Mouse (Mus musculus) lung, embryonic 14.5 days (tissue): ENCODE data around the gene Padi1. TPM values are rescaled to one million over a fixed set of nuclear protein-coding genes. Genes with fewer than 3 reads are reported as not detected.

Experiments
- ATAC-seq: fragments of 200-750 bp; cut with Nextera tagmentation; 2 replicates; pipeline ENCODE4 v1.8.0; 2017; ENCODE audit warnings: mild to moderate bottlenecking, moderate TSS enrichment, moderate library complexity; ENCODE audit not compliant: insufficient read depth
- DNase-seq: peaks from one replicate; pipeline ENCODE4 v3.0.0-alpha.2; 2015
- H3K27ac ChIP-seq: fragments of 300-500 bp; sonication (generic); 2 replicates; pipeline ENCODE4 v1.5.1; 2014; ENCODE audit warnings: low read depth, mild to moderate bottlenecking, moderate library complexity
- H3K27me3 ChIP-seq: fragments of 300-500 bp; sonication (generic); 2 replicates; pipeline ENCODE4 v1.6.1; 2014; ENCODE audit warnings: low read length, control low read depth; ENCODE audit not compliant: insufficient read depth
- H3K36me3 ChIP-seq: fragments of 300-500 bp; sonication (generic); 2 replicates; pipeline ENCODE4 v1.6.1; 2014; ENCODE audit warnings: control low read depth; ENCODE audit not compliant: insufficient read depth
- H3K4me1 ChIP-seq: fragments of 300-500 bp; sonication (generic); 2 replicates; pipeline ENCODE4 v1.6.1; 2014; ENCODE audit warnings: antibody characterized with exemption, control low read depth; ENCODE audit not compliant: insufficient read depth
- H3K4me2 ChIP-seq: fragments of 300-500 bp; sonication (generic); 2 replicates; pipeline ENCODE4 v1.6.1; 2014; ENCODE audit warnings: mild to moderate bottlenecking
- H3K4me3 ChIP-seq: fragments of 300-500 bp; sonication (generic); 2 replicates; pipeline ENCODE4 v1.5.1; 2014; ENCODE audit warnings: low read depth, low read length
- H3K9ac ChIP-seq: fragments of 300-500 bp; sonication (generic); 2 replicates; pipeline ENCODE4 v1.6.1; 2014
- H3K9me3 ChIP-seq: fragments of 300-500 bp; sonication (generic); 2 replicates; pipeline ENCODE4 v1.6.1; 2016; ENCODE audit warnings: low read depth, low read length, control low read depth
- CTCF ChIP-seq: IDR thresholded peaks from 2 replicates; pipeline ENCODE4 v1.5.1; 2016; ENCODE audit warnings: antibody characterized with exemption, low read depth
- WGBS: fragments of 180-500 bp; shearing (Covaris S2); extraction: QIAGEN DNeasy Blood & Tissue Kit; methylation state at CpG from one replicate; pipeline ENCODE4 v1.1.7; 2014; 5-methylcytosine and 5-hydroxymethylcytosine counted together
- polyA plus RNA-seq: library from polyadenylated mRNA; unstranded; fragments of >200 nt; fragmentation: Nextera tagmentation; extraction: Ambion mirVana; gene quantifications from 2 replicates; pipeline ENCODE4 v1.2.1, GENCODE M21; 2014

Gene Padi1
- polyA plus RNA-seq, 1 experiment from 2014 or later: 0.11 TPM

DNA sequence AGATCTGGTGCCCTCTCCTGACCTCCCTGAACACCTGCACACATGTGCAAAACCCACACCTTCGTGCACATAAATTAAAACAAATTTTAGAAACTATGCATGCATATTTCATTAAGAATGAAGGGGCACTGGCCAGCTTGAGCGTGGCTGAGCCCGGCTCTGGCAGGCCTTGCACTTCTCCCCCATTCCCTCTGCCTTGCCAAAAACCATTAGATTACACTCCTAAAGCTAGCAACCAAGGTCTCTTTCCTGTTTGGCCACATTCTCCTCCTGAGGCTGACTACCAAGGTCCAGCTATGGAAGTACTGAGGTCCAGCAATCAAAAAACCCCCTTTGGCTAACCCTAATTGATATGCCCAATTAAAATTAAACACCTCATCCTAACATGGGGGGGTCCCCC, 48.8 kb downstream of the Padi1 start:
- TF ChIP-seq CTCF: no peak; the same call in 1 of the 2 replicates
- Histone ChIP-seq H3K27me3 (no peaks in the 10 kb centered on the region), H3K4me2 (no peak overlapping the region), H3K4me3 (no peak overlapping the region), H3K36me3 (no peaks in the 10 kb centered on the region), H3K27ac (no peak overlapping the region), H3K4me1 (no peaks in the 10 kb centered on the region), H3K9me3 (no peaks in the 10 kb centered on the region), H3K9ac (no peak overlapping the region)
- DNase-seq (no peak), ATAC-seq (no peak)
- 77% methylated on average over 3 of the region's 3 CpGs for WGBS

GRCm38 (mm10) chr4:140794678-140795077, 50.9 kb downstream of the Padi1 start:
- Histone ChIP-seq H3K27ac (no peak overlapping the region), H3K36me3 (no peaks in the 10 kb centered on the region), H3K4me3 (no peak overlapping the region), H3K4me1 (no peaks in the 10 kb centered on the region), H3K9me3 (no peaks in the 10 kb centered on the region), H3K9ac (no peak overlapping the region), H3K27me3 (no peaks in the 10 kb centered on the region), H3K4me2 (no peak overlapping the region)
- ATAC-seq (peak; percentile 64; the same call in 1 of the 2 replicates), DNase-seq (peak; percentile 56)
- no peak for TF ChIP-seq CTCF
- 50% methylated on average over 9 of the region's 9 CpGs for WGBS

DNA sequence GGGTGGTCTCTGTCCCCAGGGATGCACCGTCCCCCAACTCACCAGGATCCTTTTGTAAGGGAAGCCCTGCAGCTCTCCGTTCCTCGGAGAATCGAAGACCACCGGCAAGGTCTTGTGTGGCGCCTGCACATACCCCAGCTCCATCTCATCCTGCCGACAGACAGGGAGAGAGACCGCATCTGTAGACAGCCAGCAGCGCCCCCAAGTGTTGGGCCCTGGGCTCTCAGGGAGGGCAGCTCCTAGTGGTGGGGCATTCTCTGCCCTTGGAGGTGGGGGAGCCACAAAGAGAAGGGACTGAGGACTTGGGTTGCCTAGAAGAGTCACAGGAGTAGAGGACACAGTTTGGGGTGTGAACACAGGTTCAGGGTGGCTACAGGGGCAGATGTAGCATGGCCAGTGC, 51.8 kb downstream of the Padi1 start:
- Histone ChIP-seq H3K36me3 (no peaks in the 10 kb centered on the region), H3K9me3 (no peaks in the 10 kb centered on the region), H3K4me3 (no peak overlapping the region), H3K9ac (no peak overlapping the region), H3K4me2 (no peak overlapping the region), H3K27ac (no peak overlapping the region), H3K4me1 (no peaks in the 10 kb centered on the region), H3K27me3 (no peaks in the 10 kb centered on the region)
- ATAC-seq (no peak), DNase-seq (no peak)
- WGBS: 52% methylated on average over 9 of the region's 9 CpGs
- TF ChIP-seq CTCF: peak; percentile 27

DNA sequence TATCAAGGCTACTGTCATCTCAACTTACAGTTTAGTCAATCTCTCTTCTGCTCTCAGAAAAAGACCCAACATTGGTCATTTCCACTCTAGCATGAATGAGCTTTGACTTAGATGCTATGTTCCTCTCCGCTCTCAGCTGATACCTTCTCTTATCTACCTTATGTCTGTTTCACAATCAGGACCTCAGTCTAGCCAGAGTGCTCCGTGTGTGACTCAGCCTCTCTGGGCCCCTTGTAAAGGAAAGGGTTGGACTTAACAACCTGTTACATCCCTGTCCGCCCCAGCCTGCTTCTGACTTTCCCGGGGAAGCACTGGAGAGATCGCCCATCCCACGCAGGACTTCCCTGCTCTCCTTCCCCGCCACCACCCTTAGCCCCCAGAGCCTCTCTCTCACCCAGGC, 53.0 kb downstream of the Padi1 start:
- H3K4me2 ChIP-seq: no peak overlapping the region
- H3K9me3 ChIP-seq: no peaks in the 10 kb centered on the region
- no peak for ATAC-seq
- H3K4me3 ChIP-seq: no peak overlapping the region
- DNase-seq: no peak
- H3K4me1 ChIP-seq: no peaks in the 10 kb centered on the region
- TF ChIP-seq CTCF: no peak
- WGBS: 83% methylated on average over 7 of the region's 7 CpGs
- H3K27ac ChIP-seq: no peak overlapping the region
- no peaks in the 10 kb centered on the region for H3K36me3 ChIP-seq
- no peaks in the 10 kb centered on the region for H3K27me3 ChIP-seq
- no peak overlapping the region for H3K9ac ChIP-seq

- no peak overlapping the region for H3K4me3 ChIP-seq
- no peak overlapping the region for H3K9ac ChIP-seq
- no peak for TF ChIP-seq CTCF
- no peak for DNase-seq
- no peaks in the 10 kb centered on the region for H3K4me1 ChIP-seq
- H3K4me2 ChIP-seq: no peak overlapping the region
- ATAC-seq: no peak
- no peaks in the 10 kb centered on the region for H3K9me3 ChIP-seq
- no peak overlapping the region for H3K27ac ChIP-seq
- no peaks in the 10 kb centered on the region for H3K36me3 ChIP-seq
- WGBS: 80% methylated on average over 16 of the region's 16 CpGs
- H3K27me3 ChIP-seq: no peaks in the 10 kb centered on the region
Measured at GRCm38 (mm10) chr4:140791071-140791470, 54.5 kb downstream of the Padi1 start.

GRCm38 (mm10) chr4:140789983-140790382, 55.6 kb downstream of the Padi1 start:
- Histone ChIP-seq H3K36me3 (no peaks in the 10 kb centered on the region), H3K27me3 (no peaks in the 10 kb centered on the region), H3K4me3 (no peak overlapping the region), H3K4me2 (no peak overlapping the region), H3K4me1 (no peaks in the 10 kb centered on the region), H3K9ac (no peak overlapping the region), H3K9me3 (no peaks in the 10 kb centered on the region), H3K27ac (no peak overlapping the region)
- WGBS: 83% methylated on average over 4 of the region's 4 CpGs
- ATAC-seq (no peak), DNase-seq (no peak)
- no peak for TF ChIP-seq CTCF

DNA sequence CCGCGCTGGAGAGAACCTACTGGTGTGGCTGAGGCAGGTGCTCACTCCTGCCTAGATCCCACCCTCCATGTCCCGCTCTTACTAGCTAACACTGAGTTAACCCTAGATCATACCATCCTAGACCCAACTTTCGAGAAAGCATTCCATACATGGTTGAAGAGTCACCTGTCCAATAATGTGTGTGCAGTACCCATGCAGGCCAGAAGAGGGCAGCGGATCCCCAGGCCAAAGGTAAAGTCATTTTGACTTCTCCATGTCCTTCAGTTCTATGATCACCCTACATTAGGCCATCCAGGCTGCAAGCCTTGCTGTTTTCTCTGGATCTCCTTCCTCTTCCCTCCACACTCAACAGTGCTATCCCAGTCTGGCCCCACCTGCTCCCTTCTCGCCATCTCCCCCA, 56.6 kb downstream of the Padi1 start:
- Histone ChIP-seq H3K4me1 (no peaks in the 10 kb centered on the region), H3K27me3 (no peaks in the 10 kb centered on the region), H3K36me3 (no peaks in the 10 kb centered on the region), H3K4me3 (no peak overlapping the region), H3K27ac (no peak overlapping the region), H3K4me2 (no peak overlapping the region), H3K9ac (no peak overlapping the region), H3K9me3 (no peaks in the 10 kb centered on the region)
- DNase-seq (peak; percentile 81), ATAC-seq (no peak)
- TF ChIP-seq CTCF: peak; percentile 95
- 40% methylated on average over 6 of the region's 6 CpGs for WGBS

GRCm38 (mm10) chr4:140788264-140788663, 57.3 kb downstream of the Padi1 start:
- Histone ChIP-seq H3K27ac (no peak overlapping the region), H3K4me3 (no peak overlapping the region), H3K9ac (no peak overlapping the region), H3K4me1 (no peaks in the 10 kb centered on the region), H3K27me3 (no peaks in the 10 kb centered on the region), H3K36me3 (no peaks in the 10 kb centered on the region), H3K4me2 (no peak overlapping the region), H3K9me3 (no peaks in the 10 kb centered on the region)
- WGBS: 73% methylated on average over 6 of the region's 6 CpGs
- no peak for ATAC-seq
- no peak for DNase-seq
- TF ChIP-seq CTCF: no peak
